Mouse (Mus musculus) spleen, postnatal 14 days (tissue): Measurements from ENCODE around the gene Kif12.

Experiments
- DNase-seq, 2 experiments: peaks; one replicate each; pipeline ENCODE4 v3.0.0; 2021 to 2022; ENCODE audit warnings: low spot score in 2 of 2

Gene Kif12

GRCm38 (mm10) chr4:63158961-63159592, 12.9 kb downstream of the Kif12 start:
- peak; percentile 28 to 57 for DNase-seq

- no peak for DNase-seq
Measured at GRCm38 (mm10) chr4:63158192-63158591, 13.7 kb downstream of the Kif12 start.

- no peak for DNase-seq
Measured at GRCm38 (mm10) chr4:63156726-63157634, 15.0 kb downstream of the Kif12 start.

GRCm38 (mm10) chr4:63155596-63155995, 16.3 kb downstream of the Kif12 start:
- DNase-seq, result no peak

- DNase-seq, result no peak
Measured at GRCm38 (mm10) chr4:63154699-63155098, 17.2 kb downstream of the Kif12 start, which contains the start of gene Ambp. Gene Ambp, minus strand, starts transcription at chr4:63154799.

GRCm38 (mm10) chr4:63154028-63154427, 17.9 kb downstream of the Kif12 start:
- no peak for DNase-seq

GRCm38 (mm10) chr4:63151127-63151526, 20.8 kb downstream of the Kif12 start:
- no peak for DNase-seq

GRCm38 (mm10) chr4:63147268-63147667, 24.7 kb downstream of the Kif12 start:
- no peak for DNase-seq

- no peak for DNase-seq
Measured at GRCm38 (mm10) chr4:63129891-63130624, 41.9 kb downstream of the Kif12 start.

GRCm38 (mm10) chr4:63124861-63125466, 47.0 kb downstream of the Kif12 start:
- DNase-seq, result no peak

GRCm38 (mm10) chr4:63118639-63119437, 53.1 kb downstream of the Kif12 start:
- DNase-seq, result peak; percentile 20 to 52
